Mouse (Mus musculus): Measurements from ENCODE around the gene Prdm1.

GRCm38 (mm10) chr10:44565971-44566370, 37.7 kb upstream of the Prdm1 start:
- TF ChIP-seq CTCF (IDR thresholded peaks at IDR 0.05; ENCODE audit: low read depth, low read length) (no peak), POLR2A (IDR thresholded peaks at IDR 0.05; ENCODE audit: insufficient read depth, low read length) (no peak)
